In genomic region chr12:76777845-76778244, GRCm38 (mm10) we compare ENCODE assay signal across 21 mouse cellular contexts. TPM values are rescaled to one million over a fixed set of nuclear protein-coding genes. Genes with fewer than 3 reads are reported as not detected.
A peak's percentile ranks its signal among the peaks of the same experiment; 100 is the strongest.
DNase-seq lines count a peak whose midpoint lies in the region; ATAC-seq and TF ChIP-seq lines count a peak whose summit lies in the region.
"Had no signal": no experiment of that assay in that cellular context is flagged by ENCODE, and none has a peak within 500 bp of the region (broad histone marks: within the 10 kb centered on the region; RNA-seq: fewer than 3 reads in every experiment).

No protein-coding gene starts in this region.

- H3K27ac ChIP-seq in heart, adult 2 months: no peak overlapping the region
- H3K27ac ChIP-seq in heart, embryonic 10.5 days: no peak overlapping the region
- no peak overlapping the region for H3K27ac ChIP-seq in liver, postnatal 0 days (ENCODE audit: low read depth)
- no peak overlapping the region for H3K27ac ChIP-seq in liver, embryonic 11.5 days (ENCODE audit: low read depth, low read length)
- H3K27ac ChIP-seq: hindbrain, embryonic 12.5 days had no signal

- no peaks in the 10 kb centered on the region for H3K27me3 ChIP-seq in heart, adult 2 months (ENCODE audit: control insufficient read depth, insufficient read depth, low read length)
- no peaks in the 10 kb centered on the region for H3K27me3 ChIP-seq in heart, embryonic 10.5 days (ENCODE audit: insufficient read depth, poor library complexity, severe bottlenecking)
- H3K27me3 ChIP-seq in liver, postnatal 0 days (ENCODE audit: insufficient read depth, low read length): no peaks in the 10 kb centered on the region
- no peaks in the 10 kb centered on the region for H3K27me3 ChIP-seq in liver, embryonic 11.5 days (replicated peaks; ENCODE audit: control insufficient read depth, insufficient read depth, low read length)
- H3K27me3 ChIP-seq: hindbrain, embryonic 12.5 days had no signal

- TF ChIP-seq CTCF in heart, adult 2 months (IDR thresholded peaks at IDR 0.05): peak; percentile 35
- peak; percentile 40 for TF ChIP-seq CTCF in liver, postnatal 0 days (IDR thresholded peaks at IDR 0.05; ENCODE audit: low read depth)

- H3K9me3 ChIP-seq in heart, embryonic 10.5 days: no peaks in the 10 kb centered on the region
- H3K9me3 ChIP-seq in liver, postnatal 0 days (ENCODE audit: low read length): no peaks in the 10 kb centered on the region
- H3K9me3 ChIP-seq in liver, embryonic 11.5 days (ENCODE audit: control insufficient read depth, low read length): no peaks in the 10 kb centered on the region
- H3K9me3 ChIP-seq: G1E; hindbrain, embryonic 12.5 days had no signal

- no peak for DNase-seq in heart, adult 2 months
- no peak for DNase-seq in heart, embryonic 10.5 days (ENCODE audit: low spot score)
- DNase-seq in liver, postnatal 0 days: no peak
- no peak for DNase-seq in liver, embryonic 11.5 days (ENCODE audit: low spot score)
- peak; percentile 12 for DNase-seq in CD4-positive helper T cell, adult 2 months (ENCODE audit: low read depth, low spot score)
- DNase-seq in R1 (ENCODE audit: low read depth, low spot score) (peak; percentile 57), MN1 (ENCODE audit: low spot score) (no peak)
- DNase-seq: adrenal gland, postnatal 14 days; cerebellum, adult 2 months; forebrain, postnatal 0 days; heart, postnatal 10 days; kidney, postnatal 14 days; layer of hippocampus, adult 9-11 months; right cerebral cortex, postnatal 4 days had no signal

- no peak for TF ChIP-seq POLR2A in heart, adult 2 months (IDR thresholded peaks at IDR 0.05; ENCODE audit: insufficient read depth, low read depth, low read length)

- no peak overlapping the region for H3K9ac ChIP-seq in heart, adult 2 months (ENCODE audit: low read depth, low read length)
- H3K9ac ChIP-seq in liver, postnatal 0 days (replicated peaks): no peak overlapping the region
- no peak overlapping the region for H3K9ac ChIP-seq in liver, embryonic 11.5 days (ENCODE audit: low read depth, low read length)
- H3K9ac ChIP-seq: forebrain, postnatal 0 days; hindbrain, embryonic 12.5 days had no signal

- TF ChIP-seq EP300 in heart, adult 2 months (IDR thresholded peaks at IDR 0.05; ENCODE audit: insufficient read depth, low read depth, low read length): no peak
- no peak for TF ChIP-seq EP300 in liver, postnatal 0 days (IDR thresholded peaks at IDR 0.05; ENCODE audit: low read depth)

- intact Hi-C loops in heart, adult 2 months (cut with DNase I): no loop called here

- H3K4me2 ChIP-seq in liver, postnatal 0 days (ENCODE audit: low read depth, low read length): no peak overlapping the region
- H3K4me2 ChIP-seq in liver, embryonic 11.5 days: no peak overlapping the region
- H3K4me2 ChIP-seq: hindbrain, embryonic 12.5 days had no signal

- ATAC-seq in liver, postnatal 0 days: no peak
- ATAC-seq in liver, embryonic 11.5 days (replicated peaks; ENCODE audit: low FRiP score): no peak
- ATAC-seq in frontal cortex, adult (ENCODE audit: low TSS enrichment): no peak
- ATAC-seq: forebrain, postnatal 0 days had no signal

- no peak overlapping the region for H3K4me3 ChIP-seq in heart, adult 2 months
- no peak overlapping the region for H3K4me3 ChIP-seq in heart, embryonic 10.5 days
- H3K4me3 ChIP-seq in liver, postnatal 0 days (ENCODE audit: low read depth, low read length): no peak overlapping the region
- H3K4me3 ChIP-seq in liver, embryonic 11.5 days (ENCODE audit: low read depth, low read length): no peak overlapping the region
- H3K4me3 ChIP-seq: hindbrain, embryonic 12.5 days had no signal

- H3K79me2 ChIP-seq in heart, adult 2 months (replicated peaks; ENCODE audit: control insufficient read depth, insufficient read depth, low read length): no peaks in the 10 kb centered on the region; the same call in 1 of the 2 replicates

- no peaks in the 10 kb centered on the region; the same call in 1 of the 2 replicates for H3K4me1 ChIP-seq in heart, adult 2 months (ENCODE audit: control insufficient read depth, insufficient read depth, low read length)
- peaks cover 23% of the 10 kb centered on the region for H3K4me1 ChIP-seq in heart, embryonic 10.5 days
- H3K4me1 ChIP-seq in liver, postnatal 0 days (ENCODE audit: insufficient read depth): no peaks in the 10 kb centered on the region; the same call in 1 of the 2 replicates
- H3K4me1 ChIP-seq in liver, embryonic 11.5 days (replicated peaks; ENCODE audit: control insufficient read depth, insufficient read depth, low read length): no peaks in the 10 kb centered on the region; the same call in 1 of the 2 replicates

- peaks cover 4% of the 10 kb centered on the region for H3K36me3 ChIP-seq in heart, adult 2 months (ENCODE audit: control insufficient read depth, insufficient read depth, low read length)
- H3K36me3 ChIP-seq in heart, embryonic 10.5 days: peaks cover 7% of the 10 kb centered on the region
- H3K36me3 ChIP-seq in liver, postnatal 0 days (replicated peaks; ENCODE audit: insufficient read depth, low read length): peaks cover 3% of the 10 kb centered on the region; the same call in 1 of the 2 replicates
- no peaks in the 10 kb centered on the region; the same call in 1 of the 2 replicates for H3K36me3 ChIP-seq in liver, embryonic 11.5 days (ENCODE audit: control insufficient read depth, insufficient read depth, low read length)

RNA-seq across cellular contexts. Expression of gene Fntb, which starts 12.5 kb away (rescaled TPM):
- total RNA-seq in heart, adult 2 months (2021): 10 to 100 TPM; 12.6 to 13.7 TPM
- polyA plus RNA-seq in heart, adult 2 months (2012; rRNA removed): 19.1 and 20.2 TPM in 2 replicates
- 36.9 and 39.2 TPM in 2 replicates for polyA plus RNA-seq in heart, embryonic 10.5 days (2016; fragmentation: Nextera tagmentation; extraction: Ambion mirVana)
- 14.9 and 16.2 TPM in 2 replicates for polyA plus RNA-seq in liver, postnatal 0 days (2015; fragmentation: Nextera tagmentation; extraction: Ambion mirVana)
- polyA plus RNA-seq in liver, embryonic 11.5 days (2014; fragmentation: Nextera tagmentation; extraction: Ambion mirVana): 41.6 and 43.8 TPM in 2 replicates

RNA-seq across cellular contexts. Expression of gene Churc1, which starts 12.5 kb away (rescaled TPM):
- 10 to 100 TPM; 76.2 to 87.3 TPM for total RNA-seq in heart, adult 2 months (2021)
- polyA plus RNA-seq in heart, adult 2 months (2012; rRNA removed): 96.7 and 183 TPM in 2 replicates
- polyA plus RNA-seq in heart, embryonic 10.5 days (2016; fragmentation: Nextera tagmentation; extraction: Ambion mirVana): 145 and 165 TPM in 2 replicates
- polyA plus RNA-seq in liver, postnatal 0 days (2015; fragmentation: Nextera tagmentation; extraction: Ambion mirVana): 92.5 and 92.7 TPM in 2 replicates
- polyA plus RNA-seq in liver, embryonic 11.5 days (2014; fragmentation: Nextera tagmentation; extraction: Ambion mirVana): 144 and 154 TPM in 2 replicates

RNA-seq across cellular contexts. Expression of gene Gpx2, which starts 17.5 kb away (rescaled TPM):
- total RNA-seq in heart, adult 2 months (2021): not detected
- polyA plus RNA-seq in heart, adult 2 months (2012; rRNA removed): 5.0 TPM in 1 of 2 replicates, not detected in the other
- polyA plus RNA-seq in heart, embryonic 10.5 days (2016; fragmentation: Nextera tagmentation; extraction: Ambion mirVana): 0.11 and 0.60 TPM in 2 replicates
- 0.16 and 0.21 TPM in 2 replicates for polyA plus RNA-seq in liver, postnatal 0 days (2015; fragmentation: Nextera tagmentation; extraction: Ambion mirVana)
- polyA plus RNA-seq in liver, embryonic 11.5 days (2014; fragmentation: Nextera tagmentation; extraction: Ambion mirVana): not detected in 2 replicates
- total RNA-seq: adrenal gland, postnatal 14 days; forebrain, postnatal 0 days; gastrocnemius, adult 8-10 months; heart, adult 8-10 months; heart, postnatal 10 days; megakaryocyte-erythroid progenitor cell, adult 5-6 weeks had no signal
- polyA plus RNA-seq: G1E; neural tube, embryonic 14.5 days had no signal

RNA-seq across cellular contexts. Expression of gene Rab15, which starts 44.9 kb away (rescaled TPM):
- total RNA-seq in heart, adult 2 months (2021): under 1 TPM; 0.70 to 0.91 TPM
- 1.4 and 1.9 TPM in 2 replicates for polyA plus RNA-seq in heart, adult 2 months (2012; rRNA removed)
- 3.1 and 6.3 TPM in 2 replicates for polyA plus RNA-seq in heart, embryonic 10.5 days (2016; fragmentation: Nextera tagmentation; extraction: Ambion mirVana)
- polyA plus RNA-seq in liver, postnatal 0 days (2015; fragmentation: Nextera tagmentation; extraction: Ambion mirVana): 0.08 and 0.19 TPM in 2 replicates
- polyA plus RNA-seq in liver, embryonic 11.5 days (2014; fragmentation: Nextera tagmentation; extraction: Ambion mirVana): 1.7 and 2.1 TPM in 2 replicates
- total RNA-seq: megakaryocyte-erythroid progenitor cell, adult 5-6 weeks had no signal
- polyA plus RNA-seq: G1E had no signal

Comparison
In these comparisons a context has a peak if more than half of its experiments do, and no peak if none do; other contexts are left out.
1. DNase-seq: peak in CD4-positive helper T cell, adult 2 months (single experiment) and R1 (single experiment); none in heart, adult 2 months (0 of 2), heart, embryonic 10.5 days (single experiment), liver, postnatal 0 days (single experiment), liver, embryonic 11.5 days (single experiment) and MN1 (single experiment).